Mouse (Mus musculus) forebrain, embryonic 15.5 days (tissue): ENCODE results near the gene Gp1ba. TPM values are rescaled to one million over a fixed set of nuclear protein-coding genes. Genes with fewer than 3 reads are reported as not detected.
A peak's percentile ranks its signal among the peaks of the same experiment; 100 is the strongest.

ENCODE experiments used
- ATAC-seq: fragments of 200-750 bp; cut with Nextera tagmentation; replicated peaks from 2 replicates; pipeline ENCODE4 v1.8.0; 2017; ENCODE audit warnings: mild to moderate bottlenecking, moderate TSS enrichment, moderate library complexity
- H3K27ac ChIP-seq: fragments of 300-500 bp; sonication (generic); replicated peaks from 2 replicates; pipeline ENCODE4 v1.5.1; 2015; ENCODE audit warnings: mild to moderate bottlenecking, inconsistent platforms
- H3K27me3 ChIP-seq: fragments of 300-500 bp; sonication (generic); 2 replicates; pipeline ENCODE4 v1.6.1; 2015; ENCODE audit warnings: inconsistent platforms
- H3K36me3 ChIP-seq: fragments of 300-500 bp; sonication (generic); 2 replicates; pipeline ENCODE4 v1.6.1; 2015; ENCODE audit warnings: mild to moderate bottlenecking, inconsistent platforms
- H3K4me1 ChIP-seq: fragments of 300-500 bp; sonication (generic); 2 replicates; pipeline ENCODE4 v1.6.1; 2015; ENCODE audit warnings: inconsistent platforms
- H3K4me2 ChIP-seq: fragments of 300-500 bp; sonication (generic); replicated peaks from 2 replicates; pipeline ENCODE4 v1.6.1; 2015; ENCODE audit warnings: mild to moderate bottlenecking, inconsistent platforms
- H3K4me3 ChIP-seq: fragments of 300-500 bp; sonication (generic); 2 replicates; pipeline ENCODE4 v1.5.1; 2015; ENCODE audit warnings: mild to moderate bottlenecking, inconsistent platforms
- H3K9ac ChIP-seq: fragments of 300-500 bp; sonication (generic); replicated peaks from 2 replicates; pipeline ENCODE4 v1.6.1; 2015; ENCODE audit warnings: mild to moderate bottlenecking, inconsistent platforms
- H3K9me3 ChIP-seq: fragments of 300-500 bp; sonication (generic); 2 replicates; pipeline ENCODE4 v1.6.1; 2016; ENCODE audit warnings: inconsistent platforms
- WGBS: fragments of 180-500 bp; shearing (Covaris S2); methylation state at CpG from one replicate; pipeline ENCODE4 v1.1.7; 2015; ENCODE audit warnings: mixed read lengths; 5-methylcytosine and 5-hydroxymethylcytosine counted together
- polyA plus RNA-seq: library from polyadenylated mRNA; unstranded; fragments of >200 nt; fragmentation: Nextera tagmentation; extraction: Ambion mirVana; gene quantifications from 2 replicates; pipeline ENCODE4 v1.2.1, GENCODE M21; 2015

The Gp1ba gene
- polyA plus RNA-seq, 1 experiment from 2014 or later = 0.08 TPM

- Histone ChIP-seq H3K36me3 (peaks cover 56% of the 10 kb centered on the region), H3K4me1 (peaks cover 17% of the 10 kb centered on the region), H3K27ac (0 out of 2 replicates have a peak overlapping the region, but pooled peaks have one; percentile 50), H3K9me3 (no peaks in the 10 kb centered on the region), H3K4me2 (no peak overlapping the region), H3K27me3 (no peaks in the 10 kb centered on the region), H3K4me3 (no peak overlapping the region), H3K9ac (peak overlapping the region; percentile 32; the same call in 1 of the 2 replicates)
- 66% methylated on average over 12 of the region's 12 CpGs for WGBS
- ATAC-seq = peak; percentile 14; the same call in 1 of the 2 replicates
Measured at GRCm38 (mm10) chr11:70681170-70681569, 42.2 kb downstream of the Gp1ba start.

DNA sequence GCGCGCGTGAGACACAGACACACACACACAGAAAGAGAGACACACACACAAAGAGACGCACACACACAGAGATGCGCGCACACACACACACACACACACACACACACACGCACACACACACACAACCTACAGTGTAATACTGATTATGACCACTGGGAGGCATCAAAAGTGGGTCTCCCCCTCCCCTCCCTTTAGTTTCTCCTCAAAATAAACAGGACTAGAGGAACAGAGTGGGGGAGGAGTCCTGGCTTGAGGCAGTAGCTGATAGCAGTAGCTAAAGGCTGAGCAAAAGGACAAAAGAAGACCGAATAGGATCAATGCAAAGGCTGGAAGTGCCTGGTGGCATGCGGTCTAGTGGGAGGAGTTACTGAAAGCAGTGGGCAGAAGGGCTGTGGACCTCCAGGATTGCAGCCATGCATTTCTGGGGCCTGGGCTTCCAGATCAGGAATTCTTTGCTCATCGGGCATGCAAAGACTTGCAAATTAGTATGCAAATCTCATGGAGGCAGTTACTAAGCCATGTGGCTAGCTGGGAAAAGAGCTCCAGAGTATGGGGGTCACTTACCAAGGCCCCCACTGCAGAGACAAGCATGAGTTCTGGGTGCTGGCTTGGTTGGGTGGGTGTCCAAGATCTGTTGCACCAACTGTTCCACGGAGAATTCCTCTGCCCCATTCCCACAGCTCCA, 43.1 kb downstream of the Gp1ba start:
- no peak overlapping the region for H3K4me3 ChIP-seq
- peaks cover 48% of the 10 kb centered on the region for H3K36me3 ChIP-seq
- H3K9me3 ChIP-seq = no peaks in the 10 kb centered on the region

GRCm38 (mm10) chr11:70683640-70684039, 44.7 kb downstream of the Gp1ba start:
- Histone ChIP-seq H3K27me3 (no peaks in the 10 kb centered on the region), H3K4me3 (no peak overlapping the region), H3K9ac (no peak overlapping the region), H3K4me2 (no peak overlapping the region), H3K27ac (no peak overlapping the region), H3K36me3 (peaks cover 43% of the 10 kb centered on the region), H3K9me3 (no peaks in the 10 kb centered on the region), H3K4me1 (peaks cover 34% of the 10 kb centered on the region)
- no peak for ATAC-seq
- WGBS = 93% methylated on average over 5 of the region's 5 CpGs

More for the DNA sequence above, 43.1 kb downstream of the Gp1ba start:
- H3K4me1 ChIP-seq = peaks cover 26% of the 10 kb centered on the region
- H3K27ac ChIP-seq = peak overlapping the region; percentile 67
- WGBS = 8% methylated on average over 11 of the region's 11 CpGs
- H3K27me3 ChIP-seq = no peaks in the 10 kb centered on the region
- peak overlapping the region; percentile 5 for H3K4me2 ChIP-seq
- peak overlapping the region; percentile 32; the same call in 1 of the 2 replicates for H3K9ac ChIP-seq
- ATAC-seq = peak; percentile 84

DNA sequence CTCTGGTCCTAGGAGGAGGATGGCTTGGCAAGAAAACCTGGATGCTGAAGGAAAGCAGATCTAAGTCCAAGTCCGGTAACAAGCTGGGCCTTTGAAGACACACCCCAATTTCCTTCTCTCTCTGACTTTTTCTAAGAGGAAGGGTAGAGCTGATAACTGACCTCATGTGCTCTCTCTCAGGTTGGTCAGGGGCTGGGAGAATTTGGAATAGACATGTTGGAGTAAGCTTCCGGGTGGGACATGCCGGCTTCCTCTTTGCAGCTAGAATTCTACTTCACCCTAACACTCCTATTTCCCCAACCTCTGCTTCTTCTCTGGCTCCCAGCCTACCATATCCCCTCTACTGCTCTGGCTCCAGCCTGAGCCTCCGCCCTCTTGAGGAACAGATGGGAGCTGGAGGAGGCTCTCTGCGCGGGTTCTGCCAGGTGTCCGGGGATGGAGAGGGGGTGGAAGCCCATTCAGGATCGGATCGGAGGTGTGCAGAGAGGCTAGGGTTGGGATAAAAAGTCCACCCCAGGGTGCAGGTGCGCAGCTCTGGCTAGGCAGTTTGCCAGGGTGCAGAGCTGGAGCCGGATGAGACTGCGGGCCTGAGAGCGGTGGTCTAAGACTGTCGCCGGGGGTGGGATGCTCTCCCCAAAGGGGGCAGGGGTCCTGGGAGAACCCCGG, 48.1 kb downstream of the Gp1ba start:
- Histone ChIP-seq H3K4me1 (peaks cover 32% of the 10 kb centered on the region), H3K36me3 (peaks cover 25% of the 10 kb centered on the region), H3K9me3 (no peaks in the 10 kb centered on the region), H3K4me2 (peak overlapping the region; percentile 85), H3K9ac (peak overlapping the region; percentile 87), H3K4me3 (peak overlapping the region; percentile 90), H3K27me3 (no peaks in the 10 kb centered on the region), H3K27ac (peak overlapping the region; percentile 91)
- WGBS = 5% methylated on average over 16 of the region's 16 CpGs
- peak; percentile 77 for ATAC-seq

- Histone ChIP-seq H3K27me3 (no peaks in the 10 kb centered on the region), H3K9ac (peak within 1 kb of the TSS; percentile 87), H3K36me3 (peaks cover 23% of the 10 kb centered on the region), H3K9me3 (no peaks in the 10 kb centered on the region), H3K4me1 (peaks cover 25% of the 10 kb centered on the region), H3K4me2 (peak within 1 kb of the TSS; percentile 85), H3K27ac (peak within 1 kb of the TSS; percentile 91), H3K4me3 (peak within 1 kb of the TSS; percentile 90)
- peak; percentile 86 for ATAC-seq
- WGBS = under 1% methylated on average over 55 of the region's 55 CpGs
Measured at GRCm38 (mm10) chr11:70687601-70688199, 48.8 kb downstream of the Gp1ba start, which contains the start of gene Camta2. Gene Camta2 (minus strand): TSS chr11:70688105.

GRCm38 (mm10) chr11:70688372-70688771, 49.5 kb downstream of the Gp1ba start:
- 11% methylated on average over 8 of the region's 8 CpGs for WGBS
- Histone ChIP-seq H3K36me3 (peaks cover 18% of the 10 kb centered on the region), H3K27ac (peak overlapping the region; percentile 91), H3K9ac (peak overlapping the region; percentile 87), H3K4me2 (peak overlapping the region; percentile 85), H3K4me3 (peak overlapping the region; percentile 90), H3K27me3 (no peaks in the 10 kb centered on the region), H3K4me1 (peaks cover 22% of the 10 kb centered on the region), H3K9me3 (no peaks in the 10 kb centered on the region)
- ATAC-seq = no peak

DNA sequence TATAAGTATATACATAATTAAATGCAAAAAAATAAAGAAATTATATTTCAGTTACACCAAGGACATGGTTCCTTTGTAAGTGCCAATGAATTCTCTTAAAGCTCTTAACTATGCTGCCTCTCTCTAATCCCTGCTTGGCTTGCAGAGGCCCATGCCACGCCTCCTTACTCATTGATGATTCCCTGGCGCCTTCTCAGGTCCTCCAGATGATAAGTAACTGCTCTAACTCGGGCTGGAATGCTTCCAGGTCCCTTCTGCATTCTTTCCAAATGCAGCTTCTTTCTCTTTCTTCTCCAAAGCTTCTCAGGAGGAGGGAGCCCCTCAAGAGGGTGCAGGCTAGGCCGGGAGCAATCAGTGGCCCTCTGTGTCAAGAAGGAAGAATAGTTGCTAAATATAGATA, 50.7 kb downstream of the Gp1ba start:
- H3K4me1 ChIP-seq = peaks cover 22% of the 10 kb centered on the region
- no peaks in the 10 kb centered on the region for H3K27me3 ChIP-seq
- ATAC-seq = no peak
- H3K36me3 ChIP-seq = peaks cover 6% of the 10 kb centered on the region; the same call in 1 of the 2 replicates
- 40% methylated on average over 4 of the region's 4 CpGs for WGBS
- no peak overlapping the region for H3K4me3 ChIP-seq
- H3K9ac ChIP-seq = no peak overlapping the region
- H3K4me2 ChIP-seq = no peak overlapping the region
- no peaks in the 10 kb centered on the region for H3K9me3 ChIP-seq
- H3K27ac ChIP-seq = no peak overlapping the region

Other genes starting within 250 kb of the Gp1ba start
- gene Pelp1, start 229.1 kb upstream of the Gp1ba start, polyA plus RNA-seq = 33.4 and 37.2 TPM in 2 replicates
- 38.1 and 38.4 TPM in 2 replicates for gene Arrb2, start 206.5 kb upstream of the Gp1ba start, polyA plus RNA-seq
- gene Med11, start 187.2 kb upstream of the Gp1ba start, polyA plus RNA-seq = 40.2 and 45.0 TPM in 2 replicates
- gene Zmynd15, start 179.7 kb upstream of the Gp1ba start, polyA plus RNA-seq = 0.52 and 0.56 TPM in 2 replicates
- gene Cxcl16, start 179.1 kb upstream of the Gp1ba start, polyA plus RNA-seq = 1.4 and 1.9 TPM in 2 replicates
- gene Tm4sf5, start 133.9 kb upstream of the Gp1ba start, polyA plus RNA-seq = 1.0 and 2.0 TPM in 2 replicates
- 0.29 and 0.36 TPM in 2 replicates for gene Vmo1, start 124.5 kb upstream of the Gp1ba start, polyA plus RNA-seq
- gene Gltpd2, start 119.9 kb upstream of the Gp1ba start, polyA plus RNA-seq = 0.14 TPM in 1 of 2 replicates, not detected in the other
- gene Psmb6, start 113.8 kb upstream of the Gp1ba start, polyA plus RNA-seq = 750 and 789 TPM in 2 replicates
- gene Gm40193, start 106.2 kb upstream of the Gp1ba start, polyA plus RNA-seq = not detected in 2 replicates
- gene Pld2, start 99.1 kb upstream of the Gp1ba start, polyA plus RNA-seq = 7.0 and 8.2 TPM in 2 replicates
- 14.3 and 15.6 TPM in 2 replicates for gene Mink1, start 76.2 kb upstream of the Gp1ba start, polyA plus RNA-seq
- gene 4930544D05Rik, start 23.3 kb upstream of the Gp1ba start, polyA plus RNA-seq = not detected in 2 replicates
- gene Chrne, start 19.9 kb upstream of the Gp1ba start, polyA plus RNA-seq = 0.34 TPM in 1 of 2 replicates, not detected in the other
- 126 and 130 TPM in 2 replicates for gene Rnf167, start 8.1 kb downstream of the Gp1ba start, polyA plus RNA-seq
- 167 and 168 TPM in 2 replicates for gene Slc25a11, start 8.4 kb downstream of the Gp1ba start, polyA plus RNA-seq
- 683 and 724 TPM in 2 replicates for gene Pfn1, start 15.5 kb downstream of the Gp1ba start, polyA plus RNA-seq
- gene Eno3, start 18.1 kb downstream of the Gp1ba start, polyA plus RNA-seq = 6.3 and 8.4 TPM in 2 replicates
- gene Spag7, start 30.3 kb downstream of the Gp1ba start, polyA plus RNA-seq = 148 and 153 TPM in 2 replicates
- 17.0 and 17.6 TPM in 2 replicates for gene Camta2, start 49.0 kb downstream of the Gp1ba start, polyA plus RNA-seq
- 0.69 and 1.5 TPM in 2 replicates for gene Inca1, start 61.0 kb downstream of the Gp1ba start, polyA plus RNA-seq
- 1.4 and 1.5 TPM in 2 replicates for gene Kif1c, start 61.4 kb downstream of the Gp1ba start, polyA plus RNA-seq
- 15.5 and 16.9 TPM in 2 replicates for gene Zfp3, start 125.1 kb downstream of the Gp1ba start, polyA plus RNA-seq
- gene Scimp, start 173.5 kb downstream of the Gp1ba start, polyA plus RNA-seq = not detected in 2 replicates
- 85.1 and 87.4 TPM in 2 replicates for gene Rabep1, start 205.7 kb downstream of the Gp1ba start, polyA plus RNA-seq